Mouse (Mus musculus) forebrain, embryonic 14.5 days (tissue): ENCODE measurements around the gene Slc10a1. TPM values are rescaled to one million over a fixed set of nuclear protein-coding genes. Genes with fewer than 3 reads are reported as not detected.
"Not testable (repeated sequence)": the region's sequence is repeated elsewhere in the genome, so short reads cannot be mapped to it uniquely, and the experiment has no call there.

Source experiments
- ATAC-seq: fragments of 200-750 bp; cut with Nextera tagmentation; 2 replicates; pipeline ENCODE4 v1.8.0; 2017; ENCODE audit warnings: mild to moderate bottlenecking, moderate library complexity
- DNase-seq: peaks from one replicate; pipeline ENCODE4 v3.0.0-alpha.2; 2015; ENCODE audit warnings: low spot score
- H3K27ac ChIP-seq: fragments of 300-500 bp; sonication (generic); 2 replicates; pipeline ENCODE4 v1.5.1; 2014; ENCODE audit warnings: low read depth, mild to moderate bottlenecking, control low read depth, low read length, moderate library complexity
- H3K27me3 ChIP-seq: fragments of 300-500 bp; sonication (generic); replicated peaks from 2 replicates; pipeline ENCODE4 v1.6.1; 2014; ENCODE audit warnings: low read length, control low read depth, mixed read lengths; ENCODE audit not compliant: control insufficient read depth, insufficient read depth
- H3K36me3 ChIP-seq: fragments of 300-500 bp; sonication (generic); 2 replicates; pipeline ENCODE4 v1.6.1; 2014; ENCODE audit warnings: low read length, control low read depth; ENCODE audit not compliant: control insufficient read depth, insufficient read depth
- H3K4me1 ChIP-seq: fragments of 300-500 bp; sonication (generic); 2 replicates; pipeline ENCODE4 v1.6.1; 2014; ENCODE audit warnings: antibody characterized with exemption, low read length, control low read depth; ENCODE audit not compliant: control insufficient read depth, insufficient read depth
- H3K4me2 ChIP-seq: fragments of 300-500 bp; sonication (generic); 2 replicates; pipeline ENCODE4 v1.6.1; 2014; ENCODE audit warnings: mild to moderate bottlenecking, control low read depth, low read length
- H3K4me3 ChIP-seq: fragments of 300-500 bp; sonication (generic); 2 replicates; pipeline ENCODE4 v1.5.1; 2014; ENCODE audit warnings: low read depth, low read length, control low read depth
- H3K9ac ChIP-seq: fragments of 300-500 bp; sonication (generic); 2 replicates; pipeline ENCODE4 v1.6.1; 2014; ENCODE audit warnings: mild to moderate bottlenecking, low read length, control low read depth, moderate library complexity
- H3K9me3 ChIP-seq: fragments of 300-500 bp; sonication (generic); replicated peaks from 2 replicates; pipeline ENCODE4 v1.6.1; 2016; ENCODE audit warnings: low read length, control low read depth, mixed read lengths; ENCODE audit not compliant: control insufficient read depth
- WGBS: fragments of 180-500 bp; shearing (Covaris S2); extraction: QIAGEN DNeasy Blood & Tissue Kit; methylation state at CpG from one replicate; pipeline ENCODE4 v1.1.7; 2014; 5-methylcytosine and 5-hydroxymethylcytosine counted together
- polyA plus RNA-seq: library from polyadenylated mRNA; unstranded; fragments of >200 nt; fragmentation: Nextera tagmentation; extraction: Ambion mirVana; gene quantifications from 2 replicates; pipeline ENCODE4 v1.2.1, GENCODE M21; 2014

Gene Slc10a1
- polyA plus RNA-seq, 1 experiment from 2014 or later, result 0.10 TPM

DNA sequence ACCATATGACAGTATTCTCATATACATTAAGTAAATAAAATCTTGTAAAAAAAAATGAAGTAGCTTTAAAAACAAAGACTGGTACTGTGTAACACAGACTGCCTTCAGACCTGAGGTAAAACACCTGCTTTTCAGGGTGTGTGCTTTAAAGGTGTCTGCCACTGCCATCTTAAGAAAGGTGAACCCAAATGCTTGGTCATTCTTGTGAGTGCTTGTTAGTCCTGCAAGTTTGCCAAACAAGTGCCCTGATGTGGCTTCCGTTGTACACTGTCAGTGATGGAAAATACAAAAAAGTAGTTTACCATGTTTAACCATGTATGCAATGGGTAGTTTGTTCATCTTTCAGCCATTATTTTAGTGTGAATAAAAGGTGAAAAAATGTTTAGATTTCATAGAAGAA lies 16.0 kb downstream of the Slc10a1 start:
- Histone ChIP-seq H3K27ac (no peak overlapping the region), H3K4me3 (no peak overlapping the region), H3K27me3 (no peaks in the 10 kb centered on the region), H3K9ac (no peak overlapping the region), H3K9me3 (no peaks in the 10 kb centered on the region), H3K4me2 (no peak overlapping the region), H3K36me3 (peaks cover 83% of the 10 kb centered on the region), H3K4me1 (no peaks in the 10 kb centered on the region)
- DNase-seq, result no peak
- WGBS, result 96% methylated on average over 1 of the region's 1 CpGs
- no peak for ATAC-seq

GRCm38 (mm10) chr12:80951640-80952219 lies 16.8 kb downstream of the Slc10a1 start:
- WGBS, result 94% methylated on average over 3 of the region's 3 CpGs
- no peak overlapping the region for H3K4me2 ChIP-seq
- no peak for DNase-seq

GRCm38 (mm10) chr12:80949603-80950002 lies 18.9 kb downstream of the Slc10a1 start:
- not testable (repeated sequence) for H3K4me1 ChIP-seq, H3K9ac ChIP-seq, H3K27me3 ChIP-seq, H3K4me2 ChIP-seq, H3K4me3 ChIP-seq, ATAC-seq, H3K9me3 ChIP-seq, H3K27ac ChIP-seq, DNase-seq
- H3K36me3 ChIP-seq, result peaks cover 67% of the 10 kb centered on the region
- WGBS, result 94% methylated on average over 15 of the region's 16 CpGs

More at GRCm38 (mm10) chr12:80951640-80952219, 16.8 kb downstream of the Slc10a1 start:
- no peak overlapping the region for H3K4me3 ChIP-seq
- no peak for ATAC-seq
- peaks cover 83% of the 10 kb centered on the region for H3K36me3 ChIP-seq
- no peak overlapping the region for H3K27ac ChIP-seq
- no peak overlapping the region for H3K9ac ChIP-seq
- peaks cover under 1% of the 10 kb centered on the region; the same call in 1 of the 2 replicates for H3K4me1 ChIP-seq
- no peaks in the 10 kb centered on the region for H3K9me3 ChIP-seq
- H3K27me3 ChIP-seq, result no peaks in the 10 kb centered on the region

DNA sequence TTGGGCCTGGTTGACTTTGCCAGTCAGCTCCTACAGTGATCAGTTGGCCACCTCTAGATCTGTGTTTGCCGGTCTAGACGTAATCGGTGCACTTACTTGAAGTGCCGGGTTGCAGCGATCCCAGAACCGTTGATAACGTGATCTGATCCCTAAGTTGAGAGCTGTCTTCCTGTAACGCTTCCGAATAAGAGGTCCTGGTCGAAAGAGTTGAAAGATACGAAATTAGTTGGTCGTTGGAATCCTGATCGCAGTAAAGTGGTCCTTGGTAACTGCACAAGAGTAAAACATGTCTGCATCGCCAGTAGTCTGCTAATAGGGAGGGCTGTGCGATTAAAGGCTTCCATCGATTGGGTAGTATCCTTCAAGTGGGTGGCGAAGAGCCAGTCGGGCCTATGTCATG lies 20.3 kb downstream of the Slc10a1 start:
- Histone ChIP-seq H3K27ac (no peak overlapping the region), H3K27me3 (no peaks in the 10 kb centered on the region), H3K4me1 (peaks cover 4% of the 10 kb centered on the region; the same call in 1 of the 2 replicates), H3K36me3 (peaks cover 52% of the 10 kb centered on the region), H3K9ac (no peak overlapping the region), H3K4me2 (no peak overlapping the region), H3K4me3 (no peak overlapping the region), H3K9me3 (no peaks in the 10 kb centered on the region)
- ATAC-seq (no peak), DNase-seq (no peak)
- WGBS, result 96% methylated on average over 18 of the region's 18 CpGs

DNA sequence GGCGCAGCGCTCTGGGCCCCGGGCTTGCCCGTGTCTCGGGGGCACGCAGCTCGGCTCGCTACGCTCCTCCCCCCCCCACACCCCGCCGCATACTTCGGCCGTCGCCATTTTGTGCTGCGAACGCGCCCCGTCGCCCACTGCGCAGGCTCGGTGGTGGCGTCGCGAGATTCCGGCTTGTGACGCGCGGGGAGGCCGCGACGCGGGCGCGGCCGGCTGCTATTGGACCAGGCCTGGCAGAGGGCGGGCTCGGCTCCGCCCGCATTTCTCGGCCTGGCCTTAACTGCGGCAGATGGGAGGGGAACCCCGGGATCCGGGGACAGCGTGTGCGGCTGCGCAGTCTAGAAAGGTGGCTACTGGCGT lies 22.5 kb downstream of the Slc10a1 start:
- Histone ChIP-seq H3K4me1 (peaks cover 4% of the 10 kb centered on the region; the same call in 1 of the 2 replicates), H3K36me3 (peaks cover 35% of the 10 kb centered on the region), H3K4me3 (peak overlapping the region; percentile 98), H3K9ac (peak overlapping the region; percentile 88), H3K9me3 (no peaks in the 10 kb centered on the region), H3K4me2 (peak overlapping the region; percentile 72), H3K27ac (peak overlapping the region; percentile 92), H3K27me3 (no peaks in the 10 kb centered on the region)
- ATAC-seq (peak; percentile 98), DNase-seq (peak; percentile 98)
- WGBS, result under 1% methylated on average over 45 of the region's 47 CpGs

- Histone ChIP-seq H3K4me3 (peak within 1 kb of the TSS; percentile 98), H3K36me3 (peaks cover 30% of the 10 kb centered on the region), H3K27me3 (no peaks in the 10 kb centered on the region), H3K4me1 (peaks cover 4% of the 10 kb centered on the region; the same call in 1 of the 2 replicates), H3K9me3 (no peaks in the 10 kb centered on the region), H3K27ac (peak within 1 kb of the TSS; percentile 92), H3K4me2 (peak within 1 kb of the TSS; percentile 72), H3K9ac (peak within 1 kb of the TSS; percentile 88)
- DNase-seq, result peak; percentile 99
- under 1% methylated on average over 52 of the region's 57 CpGs for WGBS
- ATAC-seq, result peak; percentile 93
Measured at GRCm38 (mm10) chr12:80945334-80945995, 23.0 kb downstream of the Slc10a1 start, which contains the start of gene Srsf5. Gene Srsf5, plus strand, starts transcription at chr12:80945504.

GRCm38 (mm10) chr12:80944963-80945333 lies 23.6 kb downstream of the Slc10a1 start:
- not testable (repeated sequence) for H3K9me3 ChIP-seq, H3K4me1 ChIP-seq, H3K27me3 ChIP-seq, DNase-seq
- 0 out of 2 replicates have a peak overlapping the region, but pooled peaks have one; percentile 92 for H3K27ac ChIP-seq
- peak overlapping the region; percentile 49 for H3K9ac ChIP-seq
- peak overlapping the region; percentile 98 for H3K4me3 ChIP-seq
- WGBS, result under 1% methylated on average over 9 of the region's 9 CpGs
- H3K4me2 ChIP-seq, result peak overlapping the region; percentile 43
- ATAC-seq, result peak; percentile 30
- H3K36me3 ChIP-seq, result peaks cover 29% of the 10 kb centered on the region

DNA sequence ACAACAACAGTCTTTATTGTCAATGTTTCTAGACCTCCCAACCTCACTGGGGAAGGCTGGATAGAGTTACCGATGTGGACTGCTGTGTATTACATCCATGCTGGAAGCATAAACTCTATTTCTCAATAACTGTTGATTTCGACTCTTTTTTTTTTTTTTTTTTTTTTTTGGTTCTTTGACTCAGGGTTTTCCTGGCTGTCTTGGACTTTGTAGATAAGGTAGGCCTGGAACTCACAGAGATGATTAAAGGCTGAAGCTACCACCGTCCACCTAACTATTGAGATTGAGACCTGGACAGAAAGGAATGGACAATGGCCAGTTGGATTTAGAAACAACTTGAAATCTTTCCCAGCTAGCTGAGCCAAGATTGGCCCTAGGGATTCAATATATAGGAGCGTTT lies 24.3 kb downstream of the Slc10a1 start:
- peaks cover 4% of the 10 kb centered on the region; the same call in 1 of the 2 replicates for H3K4me1 ChIP-seq
- no peak overlapping the region for H3K4me2 ChIP-seq
- ATAC-seq (no peak), DNase-seq (no peak)
- H3K36me3 ChIP-seq, result peaks cover 23% of the 10 kb centered on the region
- H3K27ac ChIP-seq, result no peak overlapping the region
- H3K9me3 ChIP-seq, result no peaks in the 10 kb centered on the region
- H3K4me3 ChIP-seq, result no peak overlapping the region
- WGBS, result 100% methylated on average over 4 of the region's 4 CpGs
- H3K27me3 ChIP-seq, result no peaks in the 10 kb centered on the region
- H3K9ac ChIP-seq, result no peak overlapping the region

- Histone ChIP-seq H3K4me1 (peaks cover 4% of the 10 kb centered on the region; the same call in 1 of the 2 replicates), H3K27me3 (no peaks in the 10 kb centered on the region), H3K27ac (no peak overlapping the region), H3K9ac (no peak overlapping the region), H3K9me3 (no peaks in the 10 kb centered on the region), H3K4me3 (no peak overlapping the region), H3K4me2 (no peak overlapping the region), H3K36me3 (peaks cover 17% of the 10 kb centered on the region)
- 89% methylated on average over 3 of the region's 3 CpGs for WGBS
- ATAC-seq (no peak), DNase-seq (no peak)
Measured at GRCm38 (mm10) chr12:80943395-80943794, 25.1 kb downstream of the Slc10a1 start.
